Mouse (Mus musculus) spleen, adult 2 months (tissue): ENCODE measurements at regions not wholly inside any gene's neighbourhood (a gene's known extent, or its start where the extent isn't known, plus 50 kb on each side); places are given as distances from the start of the nearest gene placed in this dataset.

Source experiments
- CTCF ChIP-seq: fragments of 200-500 bp; IDR thresholded peaks from 2 replicates; pipeline ENCODE4 v1.5.1; 2011; ENCODE audit warnings: mild to moderate bottlenecking, inconsistent platforms; ENCODE audit not compliant: insufficient read depth, insufficient read length, insufficient replicate concordance; ENCODE audit errors: extremely low read depth
- POLR2A ChIP-seq: fragments of 200-500 bp; IDR thresholded peaks from 2 replicates; pipeline ENCODE4 v1.6.1; 2011; ENCODE audit warnings: low read depth, low read length, inconsistent platforms

GRCm38 (mm10) chr9:43682102-43682501, 61.7 kb upstream of the Nectin1 start:
- TF ChIP-seq CTCF = no peak
- no peak for TF ChIP-seq POLR2A
